Mouse (Mus musculus): ENCODE results near the gene Nfyc. TPM values are rescaled to one million over a fixed set of nuclear protein-coding genes. Genes with fewer than 3 reads are reported as not detected.
A peak's percentile ranks its signal among the peaks of the same experiment; 100 is the strongest.

Gene Nfyc
- polyA plus RNA-seq, 1 experiment from 2014 or later = 123 TPM

- no peak overlapping the region for H3K9ac ChIP-seq (ENCODE audit: low read depth, low read length)
- ATAC-seq (ENCODE audit: low FRiP score) (no peak), DNase-seq (ENCODE audit: low spot score) (no peak)
Observed at GRCm38 (mm10) chr4:120844423-120845082, 13.2 kb upstream of the Nfyc start.

GRCm38 (mm10) chr4:120841342-120841741 is 10.0 kb upstream of the Nfyc start:
- H3K4me2 ChIP-seq (replicated peaks; ENCODE audit: low read depth, low read length) = no peak overlapping the region
- WGBS = 89% methylated on average over 3 of the region's 3 CpGs
- no peak for ATAC-seq (ENCODE audit: low FRiP score)
- H3K4me3 ChIP-seq (ENCODE audit: low read depth, low read length) = no peak overlapping the region
- no peaks in the 10 kb centered on the region for H3K36me3 ChIP-seq (ENCODE audit: control insufficient read depth, insufficient read depth, low read length)
- no peak overlapping the region for H3K27ac ChIP-seq (ENCODE audit: low read depth, low read length)
- DNase-seq (ENCODE audit: low spot score) = no peak
- no peaks in the 10 kb centered on the region for H3K4me1 ChIP-seq (replicated peaks; ENCODE audit: control insufficient read depth, insufficient read depth, low read length)
- no peaks in the 10 kb centered on the region for H3K27me3 ChIP-seq (ENCODE audit: control insufficient read depth, insufficient read depth, low read length)
- no peaks in the 10 kb centered on the region for H3K9me3 ChIP-seq (ENCODE audit: control insufficient read depth, low read length)
- H3K9ac ChIP-seq (ENCODE audit: low read depth, low read length) = no peak overlapping the region

More at GRCm38 (mm10) chr4:120844423-120845082, 13.2 kb upstream of the Nfyc start:
- Histone ChIP-seq H3K27me3 (ENCODE audit: control insufficient read depth, insufficient read depth, low read length) (no peaks in the 10 kb centered on the region), H3K36me3 (ENCODE audit: control insufficient read depth, insufficient read depth, low read length) (no peaks in the 10 kb centered on the region), H3K9me3 (ENCODE audit: control insufficient read depth, low read length) (no peaks in the 10 kb centered on the region), H3K27ac (ENCODE audit: low read depth, low read length) (no peak overlapping the region), H3K4me2 (replicated peaks; ENCODE audit: low read depth, low read length) (no peak overlapping the region), H3K4me3 (ENCODE audit: low read depth, low read length) (no peak overlapping the region), H3K4me1 (replicated peaks; ENCODE audit: control insufficient read depth, insufficient read depth, low read length) (no peaks in the 10 kb centered on the region)
- WGBS = 61% methylated on average over 7 of the region's 7 CpGs

DNA sequence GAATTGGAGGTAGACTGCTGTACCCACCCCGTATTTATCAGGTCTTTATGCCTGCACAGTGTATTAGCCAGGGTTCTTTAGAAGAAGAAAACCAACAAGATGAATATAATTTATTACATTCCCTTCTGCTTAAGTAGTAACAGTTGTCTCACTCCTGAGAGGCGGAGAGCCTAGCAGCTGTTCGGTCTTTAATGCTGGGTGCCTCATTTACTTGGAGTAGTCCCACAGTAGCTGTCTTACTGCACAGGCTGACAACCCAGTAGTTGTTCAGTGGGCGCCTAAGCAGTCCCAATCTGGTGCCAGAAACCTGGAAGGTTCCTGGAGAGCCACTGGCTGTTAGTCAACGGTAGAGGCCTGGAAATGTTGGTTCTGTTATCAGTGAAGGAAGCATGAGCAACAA is 605 bp downstream of the Nfyc start:
- H3K4me3 ChIP-seq (ENCODE audit: low read depth, low read length) = no peak overlapping the region
- H3K27ac ChIP-seq (ENCODE audit: low read depth, low read length) = no peak overlapping the region
- WGBS = 81% methylated on average over 5 of the region's 5 CpGs
- ATAC-seq (ENCODE audit: low FRiP score) (no peak), DNase-seq (ENCODE audit: low spot score) (no peak)
- H3K9ac ChIP-seq (ENCODE audit: low read depth, low read length) = no peak overlapping the region
- no peaks in the 10 kb centered on the region for H3K9me3 ChIP-seq (ENCODE audit: control insufficient read depth, low read length)
- no peaks in the 10 kb centered on the region for H3K27me3 ChIP-seq (ENCODE audit: control insufficient read depth, insufficient read depth, low read length)
- H3K4me2 ChIP-seq (replicated peaks; ENCODE audit: low read depth, low read length) = no peak overlapping the region
- H3K36me3 ChIP-seq (ENCODE audit: control insufficient read depth, insufficient read depth, low read length) = no peaks in the 10 kb centered on the region
- H3K4me1 ChIP-seq (replicated peaks; ENCODE audit: control insufficient read depth, insufficient read depth, low read length) = no peaks in the 10 kb centered on the region

GRCm38 (mm10) chr4:120826418-120826817 is 5.0 kb downstream of the Nfyc start:
- Histone ChIP-seq H3K27me3 (ENCODE audit: control insufficient read depth, insufficient read depth, low read length) (no peaks in the 10 kb centered on the region), H3K4me1 (replicated peaks; ENCODE audit: control insufficient read depth, insufficient read depth, low read length) (no peaks in the 10 kb centered on the region), H3K4me2 (replicated peaks; ENCODE audit: low read depth, low read length) (no peak overlapping the region), H3K27ac (ENCODE audit: low read depth, low read length) (no peak overlapping the region), H3K36me3 (ENCODE audit: control insufficient read depth, insufficient read depth, low read length) (no peaks in the 10 kb centered on the region), H3K9ac (ENCODE audit: low read depth, low read length) (no peak overlapping the region), H3K4me3 (ENCODE audit: low read depth, low read length) (no peak overlapping the region), H3K9me3 (ENCODE audit: control insufficient read depth, low read length) (no peaks in the 10 kb centered on the region)
- 92% methylated on average over 6 of the region's 6 CpGs for WGBS
- DNase-seq (ENCODE audit: low spot score) = peak; percentile 5
- no peak for ATAC-seq (ENCODE audit: low FRiP score)

DNA sequence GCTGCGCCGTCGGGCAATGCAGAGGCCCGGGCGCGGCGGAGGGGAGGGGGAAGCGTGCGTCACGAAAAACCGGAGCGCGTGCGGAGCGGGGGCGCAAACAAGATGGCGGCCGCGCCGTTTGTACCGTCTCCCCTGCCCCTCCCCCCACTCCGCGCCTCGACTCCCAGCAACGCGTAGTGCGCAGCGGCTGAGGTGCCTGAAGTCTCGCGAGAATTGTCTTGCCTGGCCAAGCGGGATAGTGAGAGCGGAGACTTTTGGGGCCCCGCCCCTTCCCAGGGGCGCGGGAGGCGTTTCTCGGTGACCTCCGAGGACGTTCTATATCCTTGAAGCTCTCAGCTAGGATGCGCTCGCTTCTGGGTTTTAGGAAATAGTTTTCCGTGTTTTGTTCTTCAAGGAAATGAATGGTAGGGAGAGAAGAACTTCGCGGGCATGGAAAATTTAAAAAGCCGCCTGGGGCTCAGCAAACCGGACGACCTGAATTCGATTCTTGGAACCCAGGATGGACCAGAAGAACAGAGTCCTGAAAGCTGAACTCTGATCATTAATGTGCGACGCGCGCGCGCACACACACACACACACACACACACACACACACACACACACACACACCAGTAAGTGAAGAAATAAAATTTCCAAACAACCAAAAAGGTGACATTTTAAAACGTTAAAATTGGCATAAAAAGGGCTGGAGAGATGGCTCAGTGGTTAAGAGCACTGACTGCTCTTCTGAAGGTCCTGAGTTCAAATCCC is 5.6 kb downstream of the Nfyc start:
- DNase-seq (ENCODE audit: low spot score) = peak; percentile 99
- no peaks in the 10 kb centered on the region for H3K9me3 ChIP-seq (ENCODE audit: control insufficient read depth, low read length)
- 1% methylated on average over 50 of the region's 55 CpGs for WGBS

DNA sequence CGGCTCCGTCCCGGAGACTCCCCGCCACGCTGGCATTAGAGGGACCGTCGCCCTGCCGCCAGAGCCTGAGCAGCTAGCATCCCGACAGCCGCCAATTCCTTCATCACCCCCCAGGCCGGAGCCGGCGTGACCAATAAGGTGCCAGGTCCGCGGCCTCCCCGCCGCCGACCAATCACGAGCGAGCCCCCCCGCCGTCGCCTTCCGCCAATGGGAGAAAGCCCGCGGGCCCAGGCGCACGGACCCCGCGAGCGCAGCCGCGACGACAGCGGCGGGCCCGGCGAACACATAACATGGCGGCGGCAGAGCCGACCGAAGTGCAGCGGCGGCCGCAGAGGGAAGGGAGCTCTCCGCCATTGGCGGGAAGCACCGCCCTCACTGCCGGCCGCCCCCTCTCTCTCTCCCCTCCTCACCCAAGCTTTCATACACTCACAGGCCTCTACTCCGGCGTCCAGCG is 6.2 kb downstream of the Nfyc start:
- Histone ChIP-seq H3K36me3 (ENCODE audit: control insufficient read depth, insufficient read depth, low read length) (no peaks in the 10 kb centered on the region), H3K4me3 (ENCODE audit: low read depth, low read length) (peak overlapping the region; percentile 77), H3K27ac (ENCODE audit: low read depth, low read length) (peak overlapping the region; percentile 100), H3K4me1 (replicated peaks; ENCODE audit: control insufficient read depth, insufficient read depth, low read length) (no peaks in the 10 kb centered on the region), H3K9me3 (ENCODE audit: control insufficient read depth, low read length) (no peaks in the 10 kb centered on the region), H3K4me2 (replicated peaks; ENCODE audit: low read depth, low read length) (peak overlapping the region; percentile 49), H3K9ac (ENCODE audit: low read depth, low read length) (peak overlapping the region; percentile 100), H3K27me3 (ENCODE audit: control insufficient read depth, insufficient read depth, low read length) (no peaks in the 10 kb centered on the region)
- WGBS = under 1% methylated on average over 40 of the region's 53 CpGs
- peak; percentile 97 for ATAC-seq (ENCODE audit: low FRiP score)
- peak; percentile 94 for DNase-seq (ENCODE audit: low spot score)

More for the DNA sequence above, 5.6 kb downstream of the Nfyc start:
- H3K4me2 ChIP-seq (replicated peaks; ENCODE audit: low read depth, low read length) = peak overlapping the region; percentile 49
- no peaks in the 10 kb centered on the region for H3K27me3 ChIP-seq (ENCODE audit: control insufficient read depth, insufficient read depth, low read length)
- H3K27ac ChIP-seq (ENCODE audit: low read depth, low read length) = peak overlapping the region; percentile 100
- H3K4me1 ChIP-seq (replicated peaks; ENCODE audit: control insufficient read depth, insufficient read depth, low read length) = no peaks in the 10 kb centered on the region
- ATAC-seq (ENCODE audit: low FRiP score) = peak; percentile 97
- H3K4me3 ChIP-seq (ENCODE audit: low read depth, low read length) = peak overlapping the region; percentile 77
- no peaks in the 10 kb centered on the region for H3K36me3 ChIP-seq (ENCODE audit: control insufficient read depth, insufficient read depth, low read length)
- H3K9ac ChIP-seq (ENCODE audit: low read depth, low read length) = peak overlapping the region; percentile 100

GRCm38 (mm10) chr4:120822191-120822911 is 9.0 kb downstream of the Nfyc start:
- Histone ChIP-seq H3K36me3 (ENCODE audit: control insufficient read depth, insufficient read depth, low read length) (no peaks in the 10 kb centered on the region), H3K4me2 (replicated peaks; ENCODE audit: low read depth, low read length) (no peak overlapping the region), H3K27ac (ENCODE audit: low read depth, low read length) (no peak overlapping the region), H3K27me3 (ENCODE audit: control insufficient read depth, insufficient read depth, low read length) (no peaks in the 10 kb centered on the region), H3K9me3 (ENCODE audit: control insufficient read depth, low read length) (no peaks in the 10 kb centered on the region), H3K9ac (ENCODE audit: low read depth, low read length) (no peak overlapping the region), H3K4me1 (replicated peaks; ENCODE audit: control insufficient read depth, insufficient read depth, low read length) (no peaks in the 10 kb centered on the region), H3K4me3 (ENCODE audit: low read depth, low read length) (no peak overlapping the region)
- DNase-seq (ENCODE audit: low spot score) (no peak), ATAC-seq (ENCODE audit: low FRiP score) (no peak)
- 91% methylated on average over 2 of the region's 2 CpGs for WGBS

DNA sequence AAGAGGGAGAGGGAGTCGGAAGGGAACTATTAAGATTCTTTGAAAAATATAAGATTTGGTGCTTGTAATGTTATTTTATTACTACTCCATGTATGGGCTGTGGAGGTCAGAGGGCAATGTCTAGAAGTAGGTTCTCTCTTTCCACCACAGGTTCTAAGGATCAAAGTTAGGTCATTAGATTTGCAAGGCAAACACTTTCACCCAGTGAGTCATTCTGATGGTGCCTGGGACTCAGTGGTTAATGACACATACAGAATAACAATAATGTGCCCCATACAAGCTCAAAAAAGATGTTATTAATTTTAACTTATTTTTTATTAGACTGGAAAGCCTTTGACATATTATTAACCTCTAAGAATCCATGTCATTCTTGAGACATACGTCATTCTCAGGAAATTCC is 11.5 kb downstream of the Nfyc start:
- WGBS = 97% methylated on average over 2 of the region's 2 CpGs
- Histone ChIP-seq H3K4me3 (ENCODE audit: low read depth, low read length) (no peak overlapping the region), H3K36me3 (ENCODE audit: control insufficient read depth, insufficient read depth, low read length) (no peaks in the 10 kb centered on the region), H3K27ac (ENCODE audit: low read depth, low read length) (no peak overlapping the region), H3K4me2 (replicated peaks; ENCODE audit: low read depth, low read length) (no peak overlapping the region), H3K27me3 (ENCODE audit: control insufficient read depth, insufficient read depth, low read length) (no peaks in the 10 kb centered on the region), H3K9ac (ENCODE audit: low read depth, low read length) (no peak overlapping the region), H3K4me1 (replicated peaks; ENCODE audit: control insufficient read depth, insufficient read depth, low read length) (no peaks in the 10 kb centered on the region), H3K9me3 (ENCODE audit: control insufficient read depth, low read length) (no peaks in the 10 kb centered on the region)
- DNase-seq (ENCODE audit: low spot score) (no peak), ATAC-seq (ENCODE audit: low FRiP score) (no peak)

Measured in hindbrain, embryonic 11.5 days (tissue).